Mouse (Mus musculus) thymus, postnatal 36 days (tissue): ENCODE measurements around the gene Prrt1.

Experiments
- DNase-seq, 2 experiments: peaks; one replicate each; pipeline ENCODE4 v3.0.0; 2022; ENCODE audit warnings: mixed read lengths in 2 of 2

Prrt1 gene

DNA sequence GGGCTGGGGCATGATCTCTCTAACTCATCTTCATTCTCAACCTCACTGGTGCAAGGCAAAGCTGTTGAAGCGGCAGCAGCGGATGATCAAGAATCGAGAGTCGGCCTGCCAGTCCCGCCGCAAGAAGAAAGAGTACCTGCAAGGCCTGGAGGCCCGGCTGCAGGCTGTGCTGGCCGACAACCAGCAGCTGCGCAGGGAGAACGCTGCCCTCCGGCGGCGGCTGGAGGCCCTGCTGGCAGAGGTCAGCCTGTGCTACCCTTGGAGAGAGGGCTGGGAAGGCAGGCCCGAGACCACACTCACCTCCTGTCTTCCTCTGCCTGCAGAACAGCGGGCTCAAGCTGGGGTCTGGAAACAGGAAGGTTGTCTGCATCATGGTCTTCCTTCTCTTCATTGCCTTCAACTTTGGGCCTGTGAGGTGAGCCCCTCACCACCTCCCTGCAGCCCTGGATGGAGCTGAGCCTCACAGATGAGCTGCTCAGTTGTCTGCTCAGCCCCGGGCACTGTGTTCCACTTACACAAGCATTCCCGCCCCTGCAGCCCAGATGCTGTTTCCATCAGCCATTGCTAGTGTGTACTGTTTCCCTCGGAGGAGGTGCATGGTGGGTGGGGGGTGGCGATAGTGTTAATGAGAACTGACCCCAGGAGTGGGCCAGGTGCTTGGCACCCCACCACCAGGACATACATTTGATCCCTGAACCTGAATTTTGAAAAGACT lies 22.3 kb downstream of the Prrt1 start:
- DNase-seq = peak; percentile 61 to 70

- no peak for DNase-seq
Measured at GRCm38 (mm10) chr17:34652546-34652945, 23.2 kb downstream of the Prrt1 start.

- no peak for DNase-seq
Measured at GRCm38 (mm10) chr17:34652985-34653384, 23.7 kb downstream of the Prrt1 start.

GRCm38 (mm10) chr17:34653746-34654285 lies 24.5 kb downstream of the Prrt1 start:
- peak; percentile 41 to 42 for DNase-seq

DNA sequence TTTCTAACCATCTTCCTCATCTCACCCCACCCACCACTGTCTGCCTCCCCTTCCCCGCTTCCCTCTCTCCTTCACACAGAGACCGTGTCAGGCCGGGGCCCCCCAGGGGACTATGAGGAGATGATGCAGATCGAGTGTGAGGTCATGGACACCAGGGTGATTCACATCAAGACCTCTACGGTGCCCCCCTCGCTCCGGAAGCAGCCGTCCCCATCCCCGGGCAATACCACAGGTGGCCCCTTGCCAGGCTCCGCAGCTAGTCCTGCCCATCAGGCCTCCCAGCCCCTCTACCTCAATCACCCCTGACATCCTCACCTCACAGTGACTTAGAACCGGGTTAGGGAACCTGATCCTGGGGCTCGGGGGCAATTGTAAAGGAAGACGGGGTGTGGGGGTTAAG lies 25.1 kb downstream of the Prrt1 start:
- DNase-seq = no peak

DNA sequence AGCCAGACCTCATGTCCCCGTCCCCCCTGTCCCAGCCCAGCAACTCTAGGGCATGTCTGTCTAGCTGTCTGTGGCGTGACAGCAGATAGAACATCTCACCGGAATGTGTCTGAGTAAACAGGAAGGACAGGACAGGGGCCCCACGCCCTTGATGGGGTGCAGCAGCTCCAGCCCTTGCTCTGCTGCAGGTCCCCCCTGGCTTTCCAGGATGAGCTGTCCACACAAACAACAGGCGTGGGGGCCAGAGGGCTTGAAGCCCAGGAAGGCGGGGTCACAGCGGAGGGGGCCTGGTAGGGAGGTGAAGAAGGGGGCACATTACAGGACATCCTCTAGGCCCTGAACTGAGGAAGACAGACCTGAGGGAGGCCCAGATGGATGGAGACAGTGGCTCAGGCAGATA lies 25.8 kb downstream of the Prrt1 start:
- DNase-seq = no peak

DNA sequence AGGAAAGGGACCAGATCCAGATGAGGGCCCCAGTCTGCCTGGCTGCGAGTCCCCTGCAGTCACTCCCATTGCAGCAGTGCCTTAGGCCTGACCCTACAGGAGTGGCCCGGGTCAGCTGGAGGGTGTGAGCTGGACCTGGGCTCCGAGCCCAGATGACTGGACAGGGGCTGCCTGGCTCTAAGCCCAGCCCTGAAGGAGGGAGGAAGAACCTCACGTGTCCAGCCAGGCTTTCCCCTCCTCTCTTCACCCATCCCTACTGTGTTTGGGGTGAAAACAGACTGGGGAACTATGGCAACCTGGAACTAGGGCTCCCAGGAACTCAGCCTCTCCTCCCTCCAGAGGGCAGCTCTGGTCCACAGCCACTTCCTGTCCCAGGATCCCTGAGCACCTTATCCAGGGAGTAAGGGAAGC lies 26.3 kb downstream of the Prrt1 start:
- DNase-seq = no peak

GRCm38 (mm10) chr17:34656666-34657065 lies 27.3 kb downstream of the Prrt1 start:
- DNase-seq = no peak

GRCm38 (mm10) chr17:34657271-34657670 lies 27.9 kb downstream of the Prrt1 start:
- DNase-seq = no peak

- DNase-seq = no peak
Measured at GRCm38 (mm10) chr17:34658145-34658544, 28.8 kb downstream of the Prrt1 start.

DNA sequence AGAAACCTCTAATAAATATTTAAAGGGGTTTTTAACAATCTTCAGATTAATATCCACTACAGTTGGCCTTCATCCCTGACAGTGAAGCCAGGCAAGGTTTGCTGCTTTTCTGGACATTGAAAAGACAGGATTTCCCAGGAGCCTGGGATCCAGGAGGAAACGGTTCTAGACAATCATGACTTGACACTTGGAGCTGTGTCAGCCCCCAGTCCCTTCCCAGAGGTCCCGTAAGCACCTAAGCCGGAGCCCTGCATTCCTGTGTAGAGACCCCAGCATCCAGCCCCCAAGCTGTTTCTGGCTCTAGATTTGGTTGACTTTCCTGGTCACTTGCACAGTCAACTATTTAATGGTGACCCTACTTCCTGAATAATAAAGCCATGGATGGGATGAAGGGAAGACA lies 29.3 kb downstream of the Prrt1 start:
- no peak for DNase-seq

DNA sequence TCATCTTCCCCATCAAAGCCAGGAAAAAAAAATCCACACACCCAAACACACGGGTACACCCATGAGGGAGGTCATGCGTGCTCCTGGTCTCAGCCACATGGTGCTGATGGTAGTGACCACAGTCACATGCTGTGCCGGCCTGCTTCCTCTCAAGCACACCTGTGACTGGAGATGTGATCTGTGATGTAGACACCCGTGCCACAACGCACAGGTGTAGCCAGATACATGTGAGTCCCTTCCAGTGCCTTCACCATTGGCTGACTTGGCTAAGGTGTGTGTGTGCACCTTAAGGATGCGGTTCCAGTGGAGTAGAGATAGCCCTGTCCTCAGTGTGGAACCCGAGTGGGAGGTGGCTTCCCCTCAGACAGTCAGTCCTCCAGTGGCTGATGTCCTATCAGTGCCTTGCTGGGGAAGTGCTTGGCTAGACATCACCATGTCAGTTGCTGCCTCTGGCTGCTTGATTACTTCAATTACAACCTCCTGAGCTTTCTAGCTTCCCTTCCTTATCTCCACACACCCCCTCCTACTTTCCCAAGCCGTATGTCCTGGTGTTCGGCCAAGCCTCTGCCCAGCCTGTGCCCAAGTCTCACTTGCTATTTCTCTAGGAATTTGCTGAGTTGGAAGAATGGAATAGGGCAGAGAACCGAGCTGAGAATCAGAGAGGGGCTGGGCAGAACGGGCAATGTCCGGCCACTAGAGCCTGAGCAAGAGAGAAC lies 30.0 kb downstream of the Prrt1 start:
- DNase-seq = no peak

DNA sequence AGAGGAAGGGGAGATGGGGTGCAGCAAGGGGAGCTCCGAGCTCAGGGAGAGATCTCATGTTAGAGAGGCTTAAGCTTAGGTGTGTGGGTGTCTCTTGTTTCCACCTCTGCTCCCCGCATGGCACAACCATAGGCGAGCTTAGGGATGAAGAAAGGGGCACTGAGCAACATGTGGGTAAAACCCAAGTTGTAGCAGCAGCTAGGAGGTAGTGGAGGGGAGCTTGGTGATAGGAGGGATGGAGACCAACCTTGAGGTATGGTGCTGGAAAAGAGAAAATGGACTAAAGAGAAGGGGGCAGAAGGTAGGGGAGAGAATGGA lies 30.5 kb downstream of the Prrt1 start:
- no peak for DNase-seq

GRCm38 (mm10) chr17:34660259-34660820 lies 31.0 kb downstream of the Prrt1 start:
- DNase-seq = no peak

- no peak for DNase-seq
Measured at GRCm38 (mm10) chr17:34661121-34661591, 31.8 kb downstream of the Prrt1 start.

GRCm38 (mm10) chr17:34662468-34662867 lies 33.1 kb downstream of the Prrt1 start:
- no peak for DNase-seq

- no peak for DNase-seq
Measured at GRCm38 (mm10) chr17:34662978-34663377, 33.6 kb downstream of the Prrt1 start.

DNA sequence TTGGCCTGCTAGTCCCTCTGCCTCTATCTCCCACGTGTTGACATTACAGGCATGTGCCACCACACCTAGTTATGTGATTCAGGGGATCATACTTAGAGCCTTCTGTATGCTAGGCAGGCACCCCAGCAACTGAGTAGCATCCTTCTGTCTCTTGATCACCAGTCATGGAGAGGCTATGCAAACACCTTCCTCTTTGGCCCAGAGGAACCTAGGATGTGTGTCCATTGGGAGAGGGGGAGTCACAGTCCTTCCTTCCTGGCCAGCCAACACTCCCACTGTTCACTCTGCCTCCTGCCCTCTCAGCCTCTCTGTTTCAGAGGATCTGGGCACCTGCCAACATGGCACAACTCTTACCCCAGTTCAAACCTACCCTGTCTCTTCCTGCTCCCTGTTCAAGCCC lies 34.2 kb downstream of the Prrt1 start:
- no peak for DNase-seq

DNA sequence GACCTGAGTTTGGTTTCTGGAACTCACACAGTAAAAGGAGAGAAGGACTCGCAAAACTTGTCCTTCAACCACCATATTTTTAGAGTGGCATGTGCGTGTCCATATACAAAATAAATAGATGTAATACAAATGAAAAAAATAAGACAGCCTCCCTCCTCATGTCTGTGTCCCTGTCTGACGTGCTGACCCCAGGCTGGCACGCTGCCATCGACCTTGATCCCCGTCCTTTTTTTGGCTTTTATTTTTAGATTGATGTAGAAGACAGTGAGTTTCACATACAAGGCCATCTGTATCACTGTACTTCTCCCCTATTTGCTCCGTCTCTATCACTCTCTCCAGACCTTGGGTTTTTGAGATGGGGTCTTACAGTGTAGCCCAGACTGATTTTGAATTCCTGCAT lies 35.1 kb downstream of the Prrt1 start:
- DNase-seq = no peak

- no peak for DNase-seq
Measured at GRCm38 (mm10) chr17:34670235-34670634, 40.9 kb downstream of the Prrt1 start, which contains the start of gene Tnxb. Gene Tnxb (plus strand): TSS chr17:34670535.

DNA sequence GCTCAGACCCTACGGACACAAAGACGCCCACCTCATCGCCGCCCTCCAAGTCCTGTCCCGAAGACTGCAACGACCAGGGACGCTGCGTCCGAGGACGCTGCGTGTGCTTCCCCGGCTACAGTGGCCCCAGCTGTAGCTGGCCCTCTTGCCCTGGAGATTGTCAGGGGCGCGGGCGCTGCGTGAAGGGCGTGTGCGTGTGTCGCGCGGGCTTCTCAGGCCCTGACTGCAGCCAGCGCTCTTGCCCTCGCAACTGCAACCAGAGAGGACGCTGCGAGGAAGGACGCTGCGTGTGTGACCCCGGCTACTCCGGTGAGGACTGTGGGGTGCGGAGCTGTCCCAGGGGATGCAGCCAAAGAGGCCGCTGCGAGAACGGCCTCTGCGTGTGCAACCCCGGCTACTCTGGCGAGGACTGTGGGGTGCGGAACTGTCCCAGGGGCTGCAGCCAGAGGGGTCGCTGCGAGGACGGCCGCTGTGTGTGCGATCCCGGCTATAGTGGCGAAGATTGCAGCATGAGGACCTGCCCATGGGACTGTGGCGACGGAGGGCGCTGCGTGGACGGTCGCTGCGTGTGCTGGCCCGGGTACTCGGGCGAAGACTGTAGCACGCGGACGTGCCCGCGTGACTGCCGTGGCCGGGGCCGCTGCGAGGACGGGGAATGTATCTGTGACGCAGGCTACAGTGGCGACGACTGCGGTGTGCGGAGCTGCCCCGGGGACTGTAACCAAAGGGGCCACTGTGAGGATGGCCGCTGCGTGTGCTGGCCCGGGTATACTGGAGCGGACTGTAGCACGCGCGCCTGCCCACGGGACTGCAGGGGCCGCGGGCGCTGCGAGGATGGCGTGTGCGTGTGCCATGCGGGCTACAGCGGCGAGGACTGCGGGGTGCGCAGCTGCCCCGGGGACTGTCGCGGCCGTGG lies 42.1 kb downstream of the Prrt1 start:
- DNase-seq = no peak

GRCm38 (mm10) chr17:34672246-34672792 lies 43.0 kb downstream of the Prrt1 start:
- DNase-seq = no peak
